Mouse (Mus musculus) layer of hippocampus, adult 18-20 months (tissue): Measurements from ENCODE around the gene Gm43517. TPM values are rescaled to one million over a fixed set of nuclear protein-coding genes. Genes with fewer than 3 reads are reported as not detected.

ENCODE experiments used
- DNase-seq, 2 experiments: peaks; one replicate each; pipeline ENCODE4 v3.0.0; 2022; ENCODE audit warnings: low spot score in 2 of 2
- total RNA-seq, 2 experiments: library from RNA; stranded (reverse); gene quantifications; 2 replicates each; pipeline ENCODE4 v1.2.3; 2021

Gm43517 gene
- total RNA-seq, 2 experiments from 2014 or later, result 8.6 to 8.9 TPM

GRCm38 (mm10) chr12:49384295-49384875 is 589 bp upstream of the Gm43517 start:
- DNase-seq, result peak in 1 of 2 experiments; percentile 47

GRCm38 (mm10) chr12:49385631-49385990 is 637 bp downstream of the Gm43517 start:
- DNase-seq, result no peak

DNA sequence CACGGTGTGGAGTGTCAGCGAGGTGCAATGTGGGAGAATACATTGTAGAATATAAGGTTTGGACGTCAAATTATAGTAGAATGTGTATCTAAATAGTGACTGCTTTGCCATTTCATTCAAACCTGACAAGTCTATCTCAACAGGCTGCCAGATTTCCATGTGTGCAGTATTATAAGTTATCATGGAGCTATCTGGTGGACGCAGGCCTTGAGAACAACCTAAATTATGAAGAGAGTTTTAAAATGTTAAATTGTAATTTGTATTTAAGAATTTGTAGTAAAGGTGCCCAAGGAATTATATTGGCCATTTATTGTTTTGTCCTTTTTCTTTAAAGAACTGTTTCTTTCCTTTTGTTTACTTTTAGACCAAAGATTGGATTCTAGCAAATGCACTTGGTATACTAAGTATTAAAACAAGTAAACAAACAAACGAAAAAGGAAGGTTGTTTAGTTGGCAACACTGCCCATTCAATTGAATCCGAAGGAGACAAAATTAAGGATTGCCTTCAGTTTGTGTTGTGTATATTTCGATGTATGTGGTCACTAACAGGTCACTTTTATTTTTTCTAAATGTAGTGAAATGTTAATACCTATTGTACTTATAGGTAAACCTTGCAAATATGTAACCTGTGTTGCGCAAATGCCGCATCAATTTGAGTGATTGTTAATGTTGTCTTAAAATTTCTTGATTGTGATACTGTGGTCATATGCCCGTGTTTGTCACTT is 1.3 kb downstream of the Gm43517 start:
- DNase-seq, result no peak

DNA sequence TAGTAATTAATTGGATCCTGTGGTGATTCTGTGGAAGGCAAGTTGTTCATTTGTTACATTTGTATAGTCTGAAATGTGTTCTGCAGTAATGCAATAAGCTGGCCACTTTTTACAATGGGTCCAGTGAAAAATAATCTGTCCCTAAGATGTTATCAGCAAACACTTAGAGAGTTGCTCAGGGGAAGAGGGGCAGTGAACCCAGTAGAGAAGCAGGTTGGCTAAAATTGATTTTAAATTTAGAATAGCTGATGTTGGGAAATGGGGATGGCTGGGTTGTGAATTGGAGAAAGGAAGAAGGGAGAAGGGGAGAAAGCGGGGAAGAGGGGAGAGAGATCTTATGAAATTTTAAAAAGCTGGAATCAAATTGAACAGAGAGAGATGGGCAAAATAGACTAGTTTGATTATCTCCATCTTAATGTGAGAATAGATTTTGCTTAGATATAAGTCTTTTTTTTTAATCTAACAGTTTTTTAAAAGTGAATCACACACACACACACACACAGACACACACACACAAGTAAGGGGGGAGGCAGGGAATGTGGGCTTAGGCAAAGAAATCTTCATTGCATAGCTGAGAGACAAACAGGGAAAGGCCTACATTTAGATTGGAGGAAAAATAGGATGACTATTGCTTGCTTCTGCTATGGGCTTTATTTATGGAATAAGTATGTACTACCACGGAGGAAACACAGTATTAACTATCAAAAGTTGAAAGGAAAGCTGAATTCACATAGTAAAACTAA is 3.1 kb downstream of the Gm43517 start:
- DNase-seq, result no peak

DNA sequence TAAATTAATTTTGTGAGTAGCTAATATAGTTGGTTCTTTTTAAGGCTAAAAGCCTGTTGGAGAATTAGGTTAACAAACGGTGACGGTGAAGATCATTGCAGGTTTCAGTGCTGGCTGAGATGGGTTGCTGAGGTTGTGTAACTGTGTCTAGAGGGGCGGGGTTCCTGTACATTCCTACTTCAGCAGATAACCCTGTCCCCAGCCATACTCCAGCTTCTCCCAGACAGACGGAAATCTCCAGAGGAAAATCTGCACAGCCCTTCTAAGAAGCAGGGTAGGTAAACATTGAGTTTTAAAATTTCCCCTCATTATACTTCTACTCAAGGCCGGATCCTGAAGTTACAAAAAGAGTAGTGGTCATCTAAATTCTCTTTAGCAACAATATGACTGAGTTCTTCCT is 4.7 kb downstream of the Gm43517 start:
- DNase-seq, result peak in 1 of 2 experiments; percentile 56

GRCm38 (mm10) chr12:49390257-49390656 is 5.3 kb downstream of the Gm43517 start:
- peak in 1 of 2 experiments; percentile 57 for DNase-seq

DNA sequence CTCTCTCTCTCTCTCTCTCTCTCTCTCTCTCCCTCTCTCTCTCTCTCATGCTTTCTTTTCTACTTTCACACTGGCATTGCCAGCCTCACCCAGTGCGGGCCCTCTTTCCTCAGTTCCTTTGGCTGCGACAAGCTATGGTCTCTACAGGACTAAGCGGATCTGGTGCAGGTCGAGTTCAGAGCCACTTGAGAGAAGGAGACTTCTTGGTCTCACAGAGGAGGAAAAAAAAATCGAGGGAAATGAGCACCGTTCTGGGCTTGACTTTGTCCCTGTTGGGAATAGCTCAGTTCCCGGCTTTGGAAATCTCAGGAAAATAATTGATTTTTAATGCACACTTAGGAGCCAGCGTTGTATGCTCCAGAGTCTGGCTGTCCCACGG is 5.9 kb downstream of the Gm43517 start:
- no peak for DNase-seq

DNA sequence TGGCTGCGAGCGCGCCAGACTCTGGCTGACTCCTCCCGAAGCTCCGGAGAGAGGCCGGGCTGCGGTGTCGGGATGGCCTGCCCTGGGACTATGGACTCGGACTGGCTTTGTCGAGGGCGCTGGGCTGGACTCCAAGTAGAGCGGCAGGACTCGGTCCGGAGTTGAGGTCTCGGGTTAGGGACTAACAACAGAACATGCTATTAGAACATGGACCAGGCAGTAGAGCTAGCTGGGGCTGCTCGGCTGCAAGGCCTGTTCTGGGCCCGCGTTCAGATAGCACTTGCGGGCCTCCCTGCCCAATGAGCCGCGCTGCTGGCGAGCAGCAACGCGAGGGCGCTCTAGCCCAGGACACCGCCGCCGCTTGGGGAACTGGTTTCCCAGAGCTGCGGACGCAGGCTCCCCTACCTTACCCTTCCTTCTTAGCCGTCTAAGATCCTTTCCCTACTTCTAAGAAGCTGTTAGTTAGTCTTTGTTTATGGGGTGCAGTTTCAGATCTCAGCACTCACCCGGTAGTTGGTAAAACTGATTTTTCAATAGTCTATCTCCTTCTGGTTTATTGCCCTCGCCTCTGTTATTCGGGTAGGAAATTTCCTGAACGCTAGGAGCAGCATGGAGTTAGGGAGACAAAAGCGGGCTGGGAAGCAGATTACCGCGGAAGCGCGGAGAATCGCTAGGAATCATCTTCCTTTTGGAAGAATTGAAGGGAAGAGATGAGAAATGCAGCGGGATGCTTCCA is 6.5 kb downstream of the Gm43517 start:
- peak in 1 of 2 experiments; percentile 85 for DNase-seq

DNA sequence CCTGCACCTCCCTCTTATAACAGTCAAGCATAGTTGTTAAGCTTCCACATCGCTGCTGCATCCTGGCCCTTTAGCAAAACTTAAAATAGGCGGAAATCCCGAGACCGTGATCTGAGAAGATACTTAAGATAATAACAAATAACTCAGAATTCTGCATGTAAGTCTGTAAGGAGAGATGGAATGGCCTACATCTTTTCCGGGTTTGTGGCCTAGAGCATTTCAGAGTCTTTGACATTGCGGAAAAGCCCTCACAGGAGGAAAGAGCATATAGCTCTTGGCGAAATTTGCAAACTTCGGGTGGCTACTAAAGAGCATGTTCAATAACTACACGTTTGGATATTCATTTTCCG is 7.0 kb downstream of the Gm43517 start:
- DNase-seq, result no peak

DNA sequence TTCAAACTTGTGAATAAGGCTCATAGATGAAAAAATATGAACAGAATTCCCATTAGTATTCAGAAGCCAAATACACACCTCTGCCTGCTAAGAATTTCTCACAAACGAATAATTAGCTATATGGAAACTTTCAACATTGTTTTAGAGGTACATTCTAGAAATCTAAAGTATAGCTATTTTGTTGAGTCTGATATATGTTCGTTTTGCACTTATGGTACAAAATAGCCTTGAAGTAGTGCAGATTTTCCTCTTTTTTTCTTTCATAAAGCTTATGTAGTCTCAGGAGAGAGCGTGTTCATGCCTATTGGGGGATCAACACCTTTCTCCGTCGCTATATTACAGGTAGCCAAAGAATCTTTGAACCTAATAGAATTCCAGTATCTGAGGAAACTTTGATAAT is 7.9 kb downstream of the Gm43517 start:
- DNase-seq, result no peak

DNA sequence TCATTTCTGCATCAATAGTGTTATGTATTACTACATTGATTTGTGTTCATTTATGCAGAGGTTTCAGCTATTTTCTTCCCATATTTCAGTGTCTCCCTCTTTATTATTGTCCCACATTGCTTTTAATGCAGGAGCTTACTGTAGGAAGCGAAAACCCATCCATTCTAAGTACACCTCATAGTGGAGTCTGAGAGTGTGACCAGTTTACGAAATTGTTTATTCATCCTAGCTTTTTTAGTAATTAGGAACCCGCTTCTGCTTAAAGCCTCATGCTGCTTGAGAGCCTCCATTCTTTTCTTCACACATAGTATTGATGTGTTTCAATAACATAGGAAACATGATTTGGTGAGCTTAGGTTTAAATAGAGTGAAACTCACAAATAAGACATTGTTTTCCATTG is 8.7 kb downstream of the Gm43517 start:
- DNase-seq, result no peak

DNA sequence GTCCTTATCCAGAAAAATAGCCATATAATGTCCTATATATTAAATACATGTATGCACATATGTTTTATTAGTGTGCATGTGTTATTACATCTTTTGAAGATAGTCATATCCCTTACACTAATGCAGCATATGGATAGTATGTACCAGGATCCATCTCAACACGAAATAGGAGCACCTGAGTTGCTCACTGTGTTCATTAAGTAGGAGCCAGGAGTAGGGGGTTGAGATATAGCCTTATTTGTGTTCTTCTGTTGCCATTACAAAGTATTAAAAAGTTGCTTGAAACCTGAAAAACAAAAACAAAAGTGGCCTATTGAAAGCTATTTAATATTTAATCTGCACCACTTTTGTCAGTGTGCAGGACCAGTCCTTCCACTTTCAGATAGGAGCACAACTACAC is 9.2 kb downstream of the Gm43517 start:
- DNase-seq, result no peak

DNA sequence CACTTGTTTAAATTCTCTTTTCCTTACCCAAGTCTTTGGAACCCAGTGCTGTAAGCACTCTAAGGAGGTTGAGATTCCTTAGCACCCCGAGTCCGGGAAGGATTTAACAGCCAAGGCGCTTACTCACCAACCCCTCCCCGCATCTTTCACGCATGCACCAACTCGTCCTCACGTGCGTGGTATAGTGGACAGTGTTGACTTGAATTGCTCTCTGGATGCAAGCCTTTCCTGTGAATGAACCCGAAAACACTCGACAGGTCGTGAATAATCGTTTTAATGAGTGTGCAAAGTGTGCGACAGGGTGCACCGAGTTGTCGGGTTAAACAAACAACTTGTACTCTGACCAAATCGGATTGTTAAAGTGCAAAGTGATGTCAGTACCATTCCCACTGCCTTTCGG is 9.9 kb downstream of the Gm43517 start:
- DNase-seq, result peak in 1 of 2 experiments; percentile 55

DNA sequence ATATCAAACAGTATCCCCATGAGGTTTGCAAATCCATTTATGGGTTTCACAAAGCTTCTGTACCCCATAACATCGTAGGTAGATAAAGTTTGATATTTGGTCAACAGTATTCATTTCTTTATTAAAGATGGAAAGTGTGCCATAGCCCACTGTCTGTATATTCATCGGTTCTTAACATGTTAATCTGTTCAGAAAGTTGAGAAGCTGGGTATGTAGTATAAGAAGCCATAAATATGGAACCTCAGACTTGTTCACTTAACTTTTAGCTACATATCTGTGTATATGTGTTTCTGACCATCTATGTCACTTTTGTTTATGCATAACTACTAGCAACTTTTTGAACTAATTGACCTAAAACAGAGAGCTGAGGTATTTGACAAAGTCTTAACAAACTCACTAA is 11.0 kb downstream of the Gm43517 start:
- no peak for DNase-seq

DNA sequence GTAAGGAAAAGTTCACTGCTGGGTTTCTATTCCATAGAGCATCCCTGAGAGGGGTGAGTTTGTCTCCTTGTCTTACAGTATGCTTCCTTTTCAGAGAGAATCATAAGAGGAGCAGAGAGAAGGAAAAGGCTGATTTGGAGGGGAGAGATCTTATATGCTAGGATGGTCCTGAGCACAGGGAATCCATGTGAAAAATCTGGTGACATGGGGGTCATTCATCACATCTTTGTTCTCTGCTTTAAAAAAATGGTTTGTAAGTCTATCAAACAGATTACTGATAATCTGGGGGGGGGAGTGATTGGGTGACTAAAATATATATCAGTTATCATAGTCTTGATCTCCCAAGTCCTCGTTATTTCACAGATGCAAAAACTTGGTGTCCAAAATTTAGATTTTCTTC is 11.8 kb downstream of the Gm43517 start:
- DNase-seq, result no peak

DNA sequence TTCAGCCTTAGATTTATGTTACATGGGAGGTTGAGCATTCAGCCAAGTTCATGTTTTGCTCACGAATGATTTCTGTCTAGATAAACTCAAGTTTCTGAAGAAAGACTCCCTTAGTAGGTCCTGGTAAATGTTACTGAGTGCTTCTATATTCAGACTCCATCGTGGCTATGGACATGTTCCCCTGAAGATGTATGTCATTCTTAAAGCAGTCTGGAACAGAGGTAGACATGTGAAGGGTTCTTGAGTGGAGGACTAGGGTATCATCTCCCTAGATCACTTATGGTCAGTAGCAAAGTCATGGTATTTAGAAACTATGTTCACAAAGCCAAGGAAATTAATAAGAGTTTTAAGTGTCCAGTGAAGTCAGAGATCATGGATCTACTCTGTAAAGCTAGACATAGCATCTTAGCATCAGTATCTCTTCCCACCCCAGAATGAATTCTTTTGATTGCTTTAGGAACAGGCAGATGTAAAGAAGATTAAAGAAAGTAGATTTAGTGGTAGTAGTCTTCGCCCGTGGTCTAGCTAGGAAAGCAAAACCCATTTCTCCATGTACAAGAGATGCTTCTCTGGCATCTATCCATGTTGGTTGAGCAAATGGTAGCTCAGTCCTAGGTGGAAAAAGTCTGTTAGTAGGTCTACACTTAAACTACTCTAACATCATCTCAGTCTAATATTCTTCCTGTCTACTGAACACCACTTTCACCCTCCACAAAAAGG is 12.6 kb downstream of the Gm43517 start:
- DNase-seq, result no peak

DNA sequence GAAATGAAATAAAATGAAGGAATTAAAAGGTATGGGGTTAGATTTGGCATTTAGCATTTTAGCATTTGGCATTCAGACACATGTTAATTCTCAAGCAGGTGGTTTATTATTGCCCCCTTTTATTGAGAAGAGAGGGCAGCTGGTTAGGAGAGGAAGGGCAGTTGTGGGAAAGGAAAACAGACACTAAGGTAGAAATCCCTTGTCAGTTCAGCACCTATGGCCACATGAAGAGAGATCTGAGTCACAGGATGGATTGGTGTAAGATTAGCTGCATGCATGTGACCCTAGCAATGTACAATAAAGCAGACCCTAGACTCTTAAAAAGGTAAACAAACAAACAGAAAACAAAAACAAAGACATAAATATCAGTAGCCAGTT is 13.2 kb downstream of the Gm43517 start:
- no peak for DNase-seq

- no peak for DNase-seq
Measured at GRCm38 (mm10) chr12:49398636-49399035, 13.7 kb downstream of the Gm43517 start.

GRCm38 (mm10) chr12:49399611-49400010 is 14.6 kb downstream of the Gm43517 start:
- no peak for DNase-seq

DNA sequence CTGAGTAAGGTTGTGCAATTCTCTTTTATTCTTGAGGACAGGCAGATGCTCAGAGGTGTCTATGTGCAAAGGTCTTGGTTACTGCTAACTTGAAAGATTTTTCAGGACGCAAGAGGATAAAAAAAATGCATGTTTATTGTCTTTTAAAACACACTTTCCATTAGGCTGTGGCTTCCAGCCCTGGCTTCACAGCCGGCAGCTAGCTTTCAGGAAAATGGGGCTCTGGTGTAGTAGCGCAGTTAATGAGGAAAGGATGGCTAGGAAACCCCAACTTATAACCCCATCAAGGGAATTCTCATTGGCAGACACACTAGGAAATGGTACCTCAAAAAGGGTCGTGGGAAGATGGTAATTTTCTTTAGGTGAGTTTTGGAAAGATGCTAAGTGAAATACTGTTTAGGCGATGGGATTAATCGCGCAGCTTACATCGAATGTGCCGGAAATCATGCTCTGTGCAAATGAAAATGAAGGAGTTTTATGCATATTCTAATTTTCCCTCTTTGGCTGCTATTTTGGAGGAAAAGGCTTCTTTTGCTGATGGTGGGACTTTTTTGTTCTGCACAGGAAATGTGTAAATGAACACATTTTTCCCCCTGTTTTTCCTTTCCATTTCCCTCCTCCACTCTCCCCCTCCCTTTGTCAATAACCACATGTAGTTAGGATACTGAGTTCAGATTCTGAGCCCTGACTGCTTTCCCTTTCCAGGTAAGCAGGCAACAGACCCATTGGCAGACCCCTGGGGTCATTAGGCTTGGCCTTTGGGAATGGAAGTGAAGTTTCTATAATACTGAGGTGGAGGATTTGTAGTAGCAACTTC is 15.3 kb downstream of the Gm43517 start:
- DNase-seq, result peak in 1 of 2 experiments; percentile 57

DNA sequence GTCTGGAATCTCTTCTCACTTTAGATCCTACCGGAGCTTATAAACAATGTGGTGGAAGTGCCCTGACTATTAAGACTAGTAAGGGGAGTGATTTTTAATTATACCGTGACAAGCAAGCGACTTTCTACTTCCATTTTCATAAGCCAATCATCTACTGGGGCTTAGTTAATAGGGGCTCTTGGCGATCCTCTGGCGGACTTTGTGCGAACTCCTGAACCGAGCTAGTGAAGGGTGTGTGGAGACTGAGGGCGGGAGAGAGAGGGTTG is 15.8 kb downstream of the Gm43517 start:
- no peak for DNase-seq
